Mouse (Mus musculus) limb, embryonic 14.5 days (tissue): ENCODE results near the gene Setd1b. TPM values are rescaled to one million over a fixed set of nuclear protein-coding genes. Genes with fewer than 3 reads are reported as not detected.

Experiments used
- ATAC-seq: fragments of 200-750 bp; cut with Nextera tagmentation; 2 replicates; pipeline ENCODE4 v1.8.0; 2017; ENCODE audit warnings: low read depth, moderate number of reproducible peaks, moderate TSS enrichment; ENCODE audit not compliant: low FRiP score
- DNase-seq: peaks from one replicate; pipeline ENCODE4 v3.0.0-alpha.2; 2015; ENCODE audit warnings: low spot score
- H3K27ac ChIP-seq: fragments of 300-500 bp; sonication (generic); replicated peaks from 2 replicates; pipeline ENCODE4 v1.5.1; 2014; ENCODE audit warnings: low read depth, mild to moderate bottlenecking, low read length, moderate library complexity, mixed read lengths
- H3K27me3 ChIP-seq: fragments of 300-500 bp; sonication (generic); 2 replicates; pipeline ENCODE4 v1.6.1; 2014; ENCODE audit warnings: low read length, mixed read lengths; ENCODE audit not compliant: control insufficient read depth, insufficient read depth
- H3K36me3 ChIP-seq: fragments of 300-500 bp; sonication (generic); 2 replicates; pipeline ENCODE4 v1.6.1; 2014; ENCODE audit warnings: mild to moderate bottlenecking, low read length, moderate library complexity, mixed read lengths; ENCODE audit not compliant: control insufficient read depth, insufficient read depth
- H3K4me1 ChIP-seq: fragments of 300-500 bp; sonication (generic); 2 replicates; pipeline ENCODE4 v1.6.1; 2014; ENCODE audit warnings: antibody characterized with exemption, low read length, mixed read lengths; ENCODE audit not compliant: control insufficient read depth, insufficient read depth
- H3K4me2 ChIP-seq: fragments of 300-500 bp; sonication (generic); replicated peaks from 2 replicates; pipeline ENCODE4 v1.6.1; 2014; ENCODE audit warnings: low read depth, mild to moderate bottlenecking, low read length, moderate library complexity; ENCODE audit not compliant: severe bottlenecking
- H3K4me3 ChIP-seq: fragments of 300-500 bp; sonication (generic); replicated peaks from 2 replicates; pipeline ENCODE4 v1.5.1; 2014; ENCODE audit warnings: low read length
- H3K9ac ChIP-seq: fragments of 300-500 bp; sonication (generic); 2 replicates; pipeline ENCODE4 v1.6.1; 2014; ENCODE audit warnings: mild to moderate bottlenecking, low read depth, low read length, moderate library complexity; ENCODE audit not compliant: severe bottlenecking
- H3K9me3 ChIP-seq: fragments of 300-500 bp; sonication (generic); 2 replicates; pipeline ENCODE4 v1.6.1; 2016; ENCODE audit warnings: low read length; ENCODE audit not compliant: control insufficient read depth
- POLR2A ChIP-seq: fragments of 200-500 bp; IDR thresholded peaks from 2 replicates; pipeline ENCODE4 v1.8.0; 2012; ENCODE audit warnings: inconsistent platforms, mild to moderate bottlenecking, moderate library complexity, borderline replicate concordance; ENCODE audit not compliant: insufficient read depth, insufficient read length; ENCODE audit errors: extremely low read depth
- WGBS: fragments of 180-500 bp; shearing (Covaris S2); extraction: QIAGEN DNeasy Blood & Tissue Kit; methylation state at CpG from one replicate; pipeline ENCODE4 v1.1.7; 2014; 5-methylcytosine and 5-hydroxymethylcytosine counted together
- polyA plus RNA-seq, 2 experiments: library from polyadenylated mRNA; depleted of rRNA in 1 of 2; stranded (reverse) in 1 of 2; unstranded in 1 of 2; fragments of >200 nt; fragmentation: Nextera tagmentation in 1 of 2; extraction: Ambion mirVana in 1 of 2; gene quantifications; 2 replicates each; pipeline versions ENCODE4 v1.2.1 to v1.2.3; 2012 to 2014

The Setd1b gene
- polyA plus RNA-seq, 2 experiments, result 11.7 to 15.0 TPM

- peak overlapping the region; percentile 99 for H3K9ac ChIP-seq
- peaks cover 64% of the 10 kb centered on the region for H3K4me1 ChIP-seq
- TF ChIP-seq POLR2A, result no peak
- peak; percentile 10; the same call in 1 of the 2 replicates for ATAC-seq
- peak overlapping the region; percentile 93 for H3K4me3 ChIP-seq
- peak overlapping the region; percentile 100 for H3K4me2 ChIP-seq
- peak overlapping the region; percentile 100 for H3K27ac ChIP-seq
- no peaks in the 10 kb centered on the region for H3K9me3 ChIP-seq
- H3K27me3 ChIP-seq, result no peaks in the 10 kb centered on the region
- peaks cover 31% of the 10 kb centered on the region for H3K36me3 ChIP-seq
- peak; percentile 92 for DNase-seq
- 2% methylated on average over 13 of the region's 13 CpGs for WGBS
Observed at GRCm38 (mm10) chr5:123136361-123137043, 5.5 kb upstream of the Setd1b start.

DNA sequence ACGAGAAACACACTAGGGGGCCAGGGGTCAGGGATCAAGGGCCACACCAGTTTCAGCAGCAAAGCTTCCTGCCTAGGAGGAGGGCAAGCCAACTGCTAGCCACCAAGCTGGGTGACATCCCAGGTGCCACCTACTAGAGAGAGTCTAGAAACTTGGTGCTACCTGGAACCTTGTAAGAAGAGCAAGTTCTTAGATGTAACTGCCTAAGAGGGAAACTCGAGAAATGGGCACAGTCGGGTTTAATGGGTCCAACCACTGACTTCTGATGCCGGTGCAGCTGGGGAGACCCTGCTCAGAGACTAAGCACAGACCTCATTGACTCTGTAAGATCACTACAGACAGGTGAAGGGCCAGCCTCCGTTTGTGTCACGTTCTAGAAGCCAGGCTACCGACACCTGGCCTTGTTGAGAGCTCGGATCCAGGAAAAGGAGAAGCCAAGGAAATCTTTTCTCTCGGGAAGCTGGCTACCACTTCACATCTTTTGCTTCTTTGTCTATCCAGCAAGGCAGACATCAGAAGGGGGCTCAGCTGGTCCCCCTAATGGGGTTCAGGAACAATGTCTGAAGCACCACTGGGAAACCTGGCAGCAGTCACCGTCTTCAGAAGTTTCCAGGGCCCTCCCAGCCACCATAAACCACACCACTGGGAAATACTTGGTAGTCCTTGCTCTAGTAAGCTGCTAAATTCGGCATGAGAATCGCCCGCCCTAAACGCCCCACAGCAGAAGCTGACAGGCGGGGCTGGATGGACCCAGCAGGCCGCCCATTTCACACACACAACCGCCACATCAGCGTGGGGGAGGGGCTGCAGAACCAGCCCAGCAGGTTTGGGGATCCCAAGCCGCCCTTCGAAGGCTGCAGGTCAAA lies 4.7 kb upstream of the Setd1b start:
- DNase-seq (peak; percentile 82), ATAC-seq (no peak)
- H3K27ac ChIP-seq, result peak overlapping the region; percentile 100
- no peaks in the 10 kb centered on the region for H3K9me3 ChIP-seq
- no peaks in the 10 kb centered on the region for H3K27me3 ChIP-seq
- 2% methylated on average over 20 of the region's 20 CpGs for WGBS
- H3K4me2 ChIP-seq, result peak overlapping the region; percentile 100
- no peak for TF ChIP-seq POLR2A
- H3K4me1 ChIP-seq, result peaks cover 56% of the 10 kb centered on the region
- H3K36me3 ChIP-seq, result peaks cover 31% of the 10 kb centered on the region
- H3K9ac ChIP-seq, result peak overlapping the region; percentile 99
- H3K4me3 ChIP-seq, result peak overlapping the region; percentile 93

GRCm38 (mm10) chr5:123137910-123138229 lies 4.1 kb upstream of the Setd1b start:
- H3K4me1 ChIP-seq, result peaks cover 50% of the 10 kb centered on the region
- TF ChIP-seq POLR2A, result no peak
- H3K27ac ChIP-seq, result peak overlapping the region; percentile 100
- no peaks in the 10 kb centered on the region for H3K27me3 ChIP-seq
- H3K9me3 ChIP-seq, result no peaks in the 10 kb centered on the region
- H3K9ac ChIP-seq, result peak overlapping the region; percentile 99
- WGBS, result 2% methylated on average over 6 of the region's 6 CpGs
- DNase-seq (no peak), ATAC-seq (no peak)
- peaks cover 31% of the 10 kb centered on the region for H3K36me3 ChIP-seq
- H3K4me3 ChIP-seq, result peak overlapping the region; percentile 93
- peak overlapping the region; percentile 100 for H3K4me2 ChIP-seq

DNA sequence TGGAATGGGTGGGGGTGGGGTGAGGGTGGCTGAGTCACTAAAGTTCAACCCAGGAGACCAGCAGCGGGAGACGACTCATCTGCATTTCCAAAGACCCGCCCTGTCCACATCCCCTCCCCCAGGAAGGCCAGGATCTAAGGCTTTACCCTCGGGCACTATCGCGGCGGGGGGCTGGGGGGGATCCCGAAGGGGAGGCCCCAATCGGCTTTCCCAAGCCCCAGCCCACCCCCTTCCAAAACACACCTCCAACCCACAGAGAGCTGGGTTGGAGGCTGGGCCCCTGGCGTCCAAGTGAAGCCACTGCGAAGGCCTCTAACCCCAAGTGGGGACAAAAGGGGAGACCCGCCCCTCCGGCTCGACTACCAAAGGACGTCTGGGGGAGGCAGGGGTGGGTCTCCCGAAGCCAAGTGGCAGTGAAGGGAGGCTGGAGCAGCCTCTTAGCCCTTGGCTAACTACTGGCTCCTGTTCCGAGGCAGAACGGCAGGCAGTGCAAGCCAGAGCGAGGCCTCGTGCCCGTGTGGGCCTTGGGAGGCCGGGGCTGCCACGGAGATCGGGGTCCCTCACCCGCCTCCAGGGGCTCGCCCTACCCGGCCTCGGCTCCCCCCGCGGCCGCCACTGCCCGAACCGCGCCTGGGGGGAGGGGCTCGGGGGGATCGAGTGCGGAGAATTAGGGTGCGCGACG lies 3.6 kb upstream of the Setd1b start:
- Histone ChIP-seq H3K4me3 (peak overlapping the region; percentile 93), H3K9ac (peak overlapping the region; percentile 99), H3K9me3 (no peaks in the 10 kb centered on the region), H3K27ac (peak overlapping the region; percentile 100), H3K4me2 (peak overlapping the region; percentile 100), H3K4me1 (peaks cover 46% of the 10 kb centered on the region), H3K27me3 (no peaks in the 10 kb centered on the region), H3K36me3 (peaks cover 31% of the 10 kb centered on the region)
- DNase-seq (peak; percentile 70), ATAC-seq (0 out of 2 replicates have a peak, but pooled peaks have one; percentile 2)
- TF ChIP-seq POLR2A, result no peak
- 5% methylated on average over 35 of the region's 40 CpGs for WGBS
